Mouse (Mus musculus): ENCODE measurements around the gene Slc2a3. TPM values are rescaled to one million over a fixed set of nuclear protein-coding genes. Genes with fewer than 3 reads are reported as not detected.

Slc2a3 gene
- total and polyA plus RNA-seq, 3 experiments, result 97.6 to 431 (median 387) TPM

DNA sequence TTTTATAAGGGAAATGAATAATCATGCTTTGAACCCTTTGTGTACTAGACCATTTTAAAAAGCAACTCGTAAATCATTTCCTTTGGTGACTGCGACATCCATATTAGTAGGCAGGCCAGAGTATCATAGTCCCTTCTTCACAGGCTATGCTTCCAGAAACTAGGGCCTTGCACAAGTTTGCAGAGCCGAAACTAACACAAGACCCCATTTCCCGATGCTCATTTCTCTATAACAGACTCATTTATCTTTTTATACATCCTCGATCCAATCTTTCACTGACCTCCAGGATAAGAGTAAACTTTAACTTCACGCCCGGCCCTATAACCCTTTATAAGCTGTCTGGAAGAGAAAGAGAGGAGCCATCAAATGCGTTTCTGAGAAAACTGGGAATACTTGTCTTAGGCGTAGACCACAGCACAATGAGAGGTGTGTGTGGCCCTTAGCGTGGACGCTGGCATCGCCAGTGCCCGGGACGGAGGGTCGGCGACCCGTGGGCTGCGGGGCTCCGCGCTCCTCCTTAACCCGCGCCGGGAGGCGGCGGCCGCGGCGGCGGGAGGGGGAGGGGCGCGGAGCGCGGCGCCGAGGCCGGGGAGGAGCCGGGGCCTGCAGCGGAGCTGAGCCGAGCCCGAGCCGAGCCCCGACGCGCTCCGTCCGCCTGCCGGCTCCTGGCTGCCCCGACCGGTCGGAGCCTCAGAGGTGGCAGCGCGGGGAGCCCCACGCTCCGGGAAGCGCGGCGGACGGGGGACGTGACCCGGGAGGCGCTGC lies 18.0 kb upstream of the Slc2a3 start, which contains the start of gene Foxj2:
Gene Foxj2 (plus strand): TSS at position 609 of the 765 bp plus-strand sequence.
- peaks cover 23% of the 10 kb centered on the region for H3K36me3 ChIP-seq (replicated peaks)
- H3K4me1 ChIP-seq (ENCODE audit: insufficient read depth, low read depth, low read length), result peaks cover 46% of the 10 kb centered on the region
- peak; percentile 83 for DNase-seq (ENCODE audit: low spot score)
- H3K4me3 ChIP-seq (ENCODE audit: low read depth, low read length), result peak within 1 kb of the TSS; percentile 86
- no peaks in the 10 kb centered on the region for H3K27me3 ChIP-seq (ENCODE audit: insufficient read depth, low read length)
- ATAC-seq (ENCODE audit: extremely low read depth, insufficient number of reproducible peaks, low FRiP score, poor library complexity, severe bottlenecking), result no peak
- H3K9me3 ChIP-seq (replicated peaks), result no peaks in the 10 kb centered on the region
- no peak for TF ChIP-seq TAL1 (conservative IDR thresholded peaks at IDR 0.05; ENCODE audit: low read depth, low read length)
- no peak for TF ChIP-seq CTCF (IDR thresholded peaks at IDR 0.05; ENCODE audit: low read depth, low read length)
- no peak for TF ChIP-seq POLR2AphosphoS5 (IDR thresholded peaks at IDR 0.05; ENCODE audit: insufficient replicate concordance, low read depth, low read length)
- TF ChIP-seq GATA1 (IDR thresholded peaks at IDR 0.05; ENCODE audit: borderline replicate concordance, low read length), result no peak
- TF ChIP-seq GATA2 (IDR thresholded peaks at IDR 0.05; ENCODE audit: borderline replicate concordance, low read depth, low read length), result no peak

DNA sequence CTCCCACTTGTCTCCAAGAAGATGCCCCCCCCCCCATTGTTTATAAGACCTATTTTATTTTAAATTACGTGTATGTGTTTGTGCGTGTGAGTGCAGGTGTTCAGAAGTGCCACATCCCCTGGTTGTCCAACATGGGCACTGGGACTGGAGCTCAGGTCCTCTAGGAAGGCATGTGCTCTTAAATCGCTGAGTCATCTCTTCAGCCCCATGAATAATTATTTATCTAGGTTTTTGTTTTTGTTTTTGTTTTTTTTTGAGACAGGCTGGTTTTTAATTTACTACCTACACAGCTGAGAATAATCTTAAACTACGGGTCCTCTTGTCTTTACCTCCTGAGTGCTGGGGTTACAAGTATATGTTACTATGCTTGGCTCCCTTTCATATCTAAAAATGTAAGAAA lies 12.2 kb upstream of the Slc2a3 start:
- ATAC-seq (ENCODE audit: extremely low read depth, insufficient number of reproducible peaks, low FRiP score, poor library complexity, severe bottlenecking) (no peak), DNase-seq (ENCODE audit: low spot score) (no peak)
- TF ChIP-seq POLR2AphosphoS5 (IDR thresholded peaks at IDR 0.05; ENCODE audit: insufficient replicate concordance, low read depth, low read length) (no peak), TAL1 (conservative IDR thresholded peaks at IDR 0.05; ENCODE audit: low read depth, low read length) (no peak), GATA2 (IDR thresholded peaks at IDR 0.05; ENCODE audit: borderline replicate concordance, low read depth, low read length) (no peak), GATA1 (IDR thresholded peaks at IDR 0.05; ENCODE audit: borderline replicate concordance, low read length) (no peak), CTCF (IDR thresholded peaks at IDR 0.05; ENCODE audit: low read depth, low read length) (no peak)
- peaks cover 3% of the 10 kb centered on the region for H3K36me3 ChIP-seq (replicated peaks)
- H3K9me3 ChIP-seq (replicated peaks), result no peaks in the 10 kb centered on the region
- no peaks in the 10 kb centered on the region for H3K27me3 ChIP-seq (ENCODE audit: insufficient read depth, low read length)
- peaks cover 27% of the 10 kb centered on the region for H3K4me1 ChIP-seq (ENCODE audit: insufficient read depth, low read depth, low read length)
- H3K4me3 ChIP-seq (ENCODE audit: low read depth, low read length), result no peak overlapping the region

GRCm38 (mm10) chr6:122812716-122813115 lies 11.3 kb upstream of the Slc2a3 start:
- ATAC-seq (ENCODE audit: extremely low read depth, insufficient number of reproducible peaks, low FRiP score, poor library complexity, severe bottlenecking), result no peak
- TF ChIP-seq GATA1 (IDR thresholded peaks at IDR 0.05; ENCODE audit: borderline replicate concordance, low read length) (no peak), POLR2AphosphoS5 (IDR thresholded peaks at IDR 0.05; ENCODE audit: insufficient replicate concordance, low read depth, low read length) (no peak), CTCF (IDR thresholded peaks at IDR 0.05; ENCODE audit: low read depth, low read length) (no peak)
- H3K27me3 ChIP-seq (ENCODE audit: insufficient read depth, low read length), result no peaks in the 10 kb centered on the region
- H3K4me1 ChIP-seq (ENCODE audit: insufficient read depth, low read depth, low read length), result peaks cover 24% of the 10 kb centered on the region
- DNase-seq (ENCODE audit: low spot score), result no peak
- H3K9me3 ChIP-seq (replicated peaks), result no peaks in the 10 kb centered on the region
- H3K36me3 ChIP-seq (replicated peaks), result peaks cover 3% of the 10 kb centered on the region
- H3K4me3 ChIP-seq (ENCODE audit: low read depth, low read length), result no peak overlapping the region

GRCm38 (mm10) chr6:122811771-122812600 lies 10.5 kb upstream of the Slc2a3 start:
- H3K4me1 ChIP-seq (ENCODE audit: insufficient read depth, low read depth, low read length), result peaks cover 24% of the 10 kb centered on the region
- no peaks in the 10 kb centered on the region for H3K27me3 ChIP-seq (ENCODE audit: insufficient read depth, low read length)
- TF ChIP-seq TAL1 (conservative IDR thresholded peaks at IDR 0.05; ENCODE audit: low read depth, low read length) (no peak), CTCF (IDR thresholded peaks at IDR 0.05; ENCODE audit: low read depth, low read length) (no peak), POLR2AphosphoS5 (IDR thresholded peaks at IDR 0.05; ENCODE audit: insufficient replicate concordance, low read depth, low read length) (0 out of 2 replicates have a peak, but pooled peaks have one; percentile 38), GATA2 (IDR thresholded peaks at IDR 0.05; ENCODE audit: borderline replicate concordance, low read depth, low read length) (no peak), GATA1 (IDR thresholded peaks at IDR 0.05; ENCODE audit: borderline replicate concordance, low read length) (no peak)
- no peaks in the 10 kb centered on the region for H3K36me3 ChIP-seq (replicated peaks)
- ATAC-seq (ENCODE audit: extremely low read depth, insufficient number of reproducible peaks, low FRiP score, poor library complexity, severe bottlenecking) (0 out of 2 replicates have a peak, but pooled peaks have one; percentile 10), DNase-seq (ENCODE audit: low spot score) (peak; percentile 62)
- H3K9me3 ChIP-seq (replicated peaks), result no peaks in the 10 kb centered on the region
- H3K4me3 ChIP-seq (ENCODE audit: low read depth, low read length), result peak overlapping the region; percentile 75; the same call in 1 of the 2 replicates

GRCm38 (mm10) chr6:122811280-122811652 lies 9.8 kb upstream of the Slc2a3 start:
- DNase-seq (ENCODE audit: low spot score) (peak; percentile 90), ATAC-seq (ENCODE audit: extremely low read depth, insufficient number of reproducible peaks, low FRiP score, poor library complexity, severe bottlenecking) (peak; percentile 57)
- Histone ChIP-seq H3K4me1 (ENCODE audit: insufficient read depth, low read depth, low read length) (peaks cover 24% of the 10 kb centered on the region), H3K9me3 (replicated peaks) (no peaks in the 10 kb centered on the region), H3K36me3 (replicated peaks) (no peaks in the 10 kb centered on the region), H3K4me3 (ENCODE audit: low read depth, low read length) (peak overlapping the region; percentile 75), H3K27me3 (ENCODE audit: insufficient read depth, low read length) (no peaks in the 10 kb centered on the region)
- no peak for TF ChIP-seq GATA1 (IDR thresholded peaks at IDR 0.05; ENCODE audit: borderline replicate concordance, low read length)
- TF ChIP-seq GATA2 (IDR thresholded peaks at IDR 0.05; ENCODE audit: borderline replicate concordance, low read depth, low read length), result no peak
- TF ChIP-seq TAL1 (conservative IDR thresholded peaks at IDR 0.05; ENCODE audit: low read depth, low read length), result no peak

- Histone ChIP-seq H3K36me3 (replicated peaks) (no peaks in the 10 kb centered on the region), H3K4me1 (ENCODE audit: insufficient read depth, low read depth, low read length) (peaks cover 24% of the 10 kb centered on the region), H3K9me3 (replicated peaks) (no peaks in the 10 kb centered on the region), H3K4me3 (ENCODE audit: low read depth, low read length) (peak overlapping the region; percentile 75), H3K27me3 (ENCODE audit: insufficient read depth, low read length) (no peaks in the 10 kb centered on the region)
- DNase-seq (ENCODE audit: low spot score) (peak; percentile 91), ATAC-seq (ENCODE audit: extremely low read depth, insufficient number of reproducible peaks, low FRiP score, poor library complexity, severe bottlenecking) (peak; percentile 88)
- TF ChIP-seq GATA2 (IDR thresholded peaks at IDR 0.05; ENCODE audit: borderline replicate concordance, low read depth, low read length), result no peak
- peak; percentile 35; the same call in 1 of the 2 replicates for TF ChIP-seq POLR2AphosphoS5 (IDR thresholded peaks at IDR 0.05; ENCODE audit: insufficient replicate concordance, low read depth, low read length)
These were observed 9.3 kb upstream of the Slc2a3 start for GRCm38 (mm10) chr6:122810615-122811279.

All from G1E (cell line).